Mouse (Mus musculus) myocyte (in vitro differentiated cells): Measurements from ENCODE around the gene Sgpp1. TPM values are rescaled to one million over a fixed set of nuclear protein-coding genes. Genes with fewer than 3 reads are reported as not detected.

Experiments
- H3K27me3 ChIP-seq: one replicate; pipeline ENCODE4 v1.6.1; 2011; ENCODE audit not compliant: control insufficient read depth, insufficient read depth, insufficient read length
- H3K36me3 ChIP-seq: one replicate; pipeline ENCODE4 v1.6.1; 2011; ENCODE audit not compliant: control insufficient read depth, insufficient read depth
- H3K4me2 ChIP-seq: one replicate; pipeline ENCODE4 v1.6.1; 2011; ENCODE audit warnings: low read depth, control low read depth
- H3K4me3 ChIP-seq: one replicate; pipeline ENCODE4 v1.5.1; 2011; ENCODE audit warnings: mild to moderate bottlenecking, control low read depth, moderate library complexity
- H3K79me2 ChIP-seq: one replicate; pipeline ENCODE4 v1.6.1; 2011; ENCODE audit not compliant: control insufficient read depth, insufficient read depth
- H3ac ChIP-seq: one replicate; pipeline ENCODE4 v1.6.1; 2011; ENCODE audit not compliant: control insufficient read depth, insufficient read length
- CEBPB ChIP-seq: IDR thresholded peaks from 2 replicates; pipeline ENCODE4 v1.6.1; 2011; ENCODE audit warnings: mild to moderate bottlenecking, moderate library complexity; ENCODE audit not compliant: poor library complexity, insufficient read depth, severe bottlenecking
- E2F4 ChIP-seq: IDR thresholded peaks from one replicate; pipeline ENCODE4 v1.6.1; 2011; ENCODE audit warnings: mild to moderate bottlenecking, control low read depth, moderate library complexity; ENCODE audit not compliant: insufficient read depth
- MAX ChIP-seq: IDR thresholded peaks from one replicate; pipeline ENCODE4 v1.6.1; 2011; ENCODE audit warnings: low read depth, mild to moderate bottlenecking, control low read depth
- MYOD1 ChIP-seq, 3 experiments: IDR thresholded peaks; one replicate each; pipeline ENCODE4 v1.6.1; 2011; ENCODE audit warnings: control low read depth in 2 of 3, low read depth in 2 of 3, mild to moderate bottlenecking in 2 of 3, moderate library complexity in 1 of 3; ENCODE audit not compliant: insufficient read length in 2 of 3, control insufficient read depth in 1 of 3
- MYOG ChIP-seq, 3 experiments: IDR thresholded peaks; one replicate each; pipeline ENCODE4 v1.6.1; 2011; ENCODE audit warnings: control low read depth in 2 of 3, low read depth in 2 of 3, mild to moderate bottlenecking in 2 of 3; ENCODE audit not compliant: insufficient read length in 2 of 3, control insufficient read depth in 1 of 3, insufficient read depth in 1 of 3
- POLR2A ChIP-seq: IDR thresholded peaks from one replicate; pipeline ENCODE4 v1.6.1; 2011; ENCODE audit warnings: low read depth, mild to moderate bottlenecking, control low read depth, moderate library complexity; ENCODE audit not compliant: insufficient read length
- POLR2AphosphoS2 ChIP-seq: IDR thresholded peaks from one replicate; pipeline ENCODE4 v1.6.1; 2011; ENCODE audit warnings: low read depth, control low read depth; ENCODE audit not compliant: insufficient read length
- REST ChIP-seq: IDR thresholded peaks from one replicate; pipeline ENCODE4 v1.6.1; 2011; ENCODE audit warnings: mild to moderate bottlenecking, control low read depth, moderate library complexity; ENCODE audit not compliant: insufficient read depth, insufficient read length
- SRF ChIP-seq: IDR thresholded peaks from one replicate; pipeline ENCODE4 v1.6.1; 2011; ENCODE audit warnings: low read depth; ENCODE audit not compliant: control insufficient read depth, insufficient read length
- TCF12 ChIP-seq: IDR thresholded peaks from one replicate; pipeline ENCODE4 v1.6.1; 2011; ENCODE audit warnings: mild to moderate bottlenecking, control low read depth; ENCODE audit not compliant: poor library complexity, insufficient read depth, severe bottlenecking
- TCF3 ChIP-seq: IDR thresholded peaks from one replicate; pipeline ENCODE4 v1.6.1; 2011; ENCODE audit warnings: low read depth, control low read depth; ENCODE audit not compliant: insufficient read length
- USF1 ChIP-seq: IDR thresholded peaks from one replicate; pipeline ENCODE4 v1.6.1; 2011; ENCODE audit warnings: low read depth, mild to moderate bottlenecking, control low read depth, moderate library complexity
- polyA plus RNA-seq: library from polyadenylated mRNA; unstranded; fragments of >200 nt; fragmentation: generic; extraction: Trizol; gene quantifications from one replicate; pipeline ENCODE4 v1.2.1, GENCODE M21; 2012; ENCODE audit warnings: missing spikeins

The Sgpp1 gene
- polyA plus RNA-seq: 4.9 TPM

DNA sequence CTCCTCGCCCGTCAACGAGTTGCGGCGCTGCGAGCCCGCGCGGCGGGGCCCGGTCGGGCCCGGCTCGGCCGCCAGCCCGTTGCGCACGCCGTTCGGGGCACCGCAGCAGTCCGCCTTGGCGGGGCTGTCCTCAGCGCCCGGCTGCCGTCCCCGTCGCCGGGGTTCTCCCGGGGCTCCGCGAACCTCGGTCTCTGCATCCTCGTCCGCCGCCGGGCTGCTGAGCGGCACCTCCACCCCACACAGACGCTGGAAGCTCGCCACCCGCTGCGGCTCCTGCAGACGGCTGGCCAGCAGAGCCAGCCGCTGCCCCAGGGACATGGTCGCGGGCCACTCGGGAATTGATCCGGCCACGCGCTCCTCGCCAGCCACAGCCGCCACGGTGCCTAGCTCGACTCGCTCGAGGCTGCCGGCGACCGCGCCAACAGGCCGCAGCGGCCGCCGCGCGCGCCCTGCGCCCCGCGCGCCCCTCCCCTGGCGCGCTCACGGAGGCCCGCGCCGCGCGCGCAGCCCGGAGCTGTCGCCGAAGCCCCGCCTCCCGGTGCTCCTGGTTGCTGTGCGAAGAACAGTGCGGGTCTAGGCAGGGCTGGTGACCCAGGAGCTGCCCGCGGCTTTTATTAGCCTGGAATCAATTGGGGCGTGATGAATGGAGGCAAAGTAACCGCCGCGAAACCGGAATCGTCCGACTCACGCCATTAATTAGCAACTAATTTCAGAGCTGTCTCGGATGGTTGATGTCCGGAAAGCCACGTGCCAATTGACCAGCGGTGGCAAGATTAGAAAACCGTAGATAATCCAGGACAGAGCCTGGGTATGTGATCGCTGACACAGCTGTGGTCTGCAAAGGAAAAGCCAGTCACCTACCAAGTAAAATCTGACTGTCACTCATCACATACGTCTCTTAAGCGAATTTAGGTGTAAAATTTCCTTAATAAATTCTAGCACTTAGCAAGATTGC is at the start of gene Sgpp1:
Gene Sgpp1, minus strand, starts transcription at position 484 of the 955 bp plus-strand sequence.
- Histone ChIP-seq H3K36me3 (no peaks in the 10 kb centered on the region), H3K4me2 (peak within 1 kb of the TSS; percentile 97), H3K27me3 (no peaks in the 10 kb centered on the region), H3K4me3 (peak within 1 kb of the TSS; percentile 55), H3ac (peak within 1 kb of the TSS; percentile 77), H3K79me2 (peaks cover 45% of the 10 kb centered on the region)
- TF ChIP-seq POLR2AphosphoS2: peak; percentile 86
- no peak for TF ChIP-seq SRF
- no peak for TF ChIP-seq REST
- TF ChIP-seq TCF12: no peak
- TF ChIP-seq CEBPB: no peak
- no peak for TF ChIP-seq E2F4
- TF ChIP-seq USF1: peak; percentile 32
- peak in 1 of 3 experiments; percentile 5 for TF ChIP-seq MYOD1 (IDR thresholded peaks at IDR 0.05; ENCODE audit: control insufficient read depth in 1 of 3, insufficient read length in 2 of 3, low read depth in 2 of 3)
- TF ChIP-seq MYOG (IDR thresholded peaks at IDR 0.05; ENCODE audit: control insufficient read depth in 1 of 3, insufficient read depth in 1 of 3, insufficient read length in 2 of 3, low read depth in 2 of 3): no peak
- peak; percentile 99 for TF ChIP-seq POLR2A
- TF ChIP-seq MAX: no peak

- Histone ChIP-seq H3K36me3 (no peaks in the 10 kb centered on the region), H3ac (no peak overlapping the region)
- no peak for TF ChIP-seq TCF12
- no peak for TF ChIP-seq USF1
- TF ChIP-seq REST: no peak
- TF ChIP-seq POLR2AphosphoS2: no peak
Observed at GRCm38 (mm10) chr12:75784271-75784751, 48.8 kb upstream of the Sgpp1 start.

GRCm38 (mm10) chr12:75781995-75782394 is 46.5 kb upstream of the Sgpp1 start:
- H3ac ChIP-seq: no peak overlapping the region
- TF ChIP-seq MAX: no peak
- no peak for TF ChIP-seq CEBPB
- TF ChIP-seq MYOD1 (IDR thresholded peaks at IDR 0.05; ENCODE audit: control insufficient read depth in 1 of 3, insufficient read length in 2 of 3, low read depth in 2 of 3): no peak
- no peak for TF ChIP-seq MYOG (IDR thresholded peaks at IDR 0.05; ENCODE audit: control insufficient read depth in 1 of 3, insufficient read depth in 1 of 3, insufficient read length in 2 of 3, low read depth in 2 of 3)
- no peak for TF ChIP-seq USF1
- no peak for TF ChIP-seq TCF3
- no peak for TF ChIP-seq E2F4
- TF ChIP-seq REST: no peak
- no peak for TF ChIP-seq POLR2AphosphoS2
- no peak for TF ChIP-seq TCF12
- TF ChIP-seq SRF: no peak
- no peak for TF ChIP-seq POLR2A
- H3K4me3 ChIP-seq: no peak overlapping the region
- peaks cover 22% of the 10 kb centered on the region for H3K27me3 ChIP-seq
- no peaks in the 10 kb centered on the region for H3K36me3 ChIP-seq
- H3K79me2 ChIP-seq: no peaks in the 10 kb centered on the region
- no peak overlapping the region for H3K4me2 ChIP-seq

More at GRCm38 (mm10) chr12:75784271-75784751, 48.8 kb upstream of the Sgpp1 start:
- Histone ChIP-seq H3K4me3 (no peak overlapping the region), H3K4me2 (no peak overlapping the region), H3K27me3 (peaks cover 22% of the 10 kb centered on the region), H3K79me2 (no peaks in the 10 kb centered on the region)

DNA sequence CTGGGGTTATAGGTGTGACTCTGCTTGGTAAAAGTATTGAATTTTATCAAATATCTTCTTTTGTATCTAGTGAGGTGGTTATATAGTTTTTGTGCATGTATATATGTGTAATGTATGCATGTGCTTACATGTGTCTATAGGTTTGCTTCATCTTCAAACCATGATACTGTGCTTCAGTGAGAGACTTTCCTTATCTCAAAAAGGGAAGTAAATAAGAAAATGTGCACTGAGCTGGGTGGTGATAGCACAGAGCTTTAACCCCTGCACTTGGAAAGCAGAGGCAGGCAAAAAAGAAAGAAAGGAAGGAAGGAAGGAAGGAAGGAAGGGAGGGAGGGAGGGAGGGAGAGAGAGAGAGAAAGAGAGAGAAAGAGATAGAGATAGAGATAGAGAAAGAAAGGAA is 45.9 kb upstream of the Sgpp1 start:
- Histone ChIP-seq H3K4me3 (no peak overlapping the region), H3K36me3 (no peaks in the 10 kb centered on the region), H3K4me2 (no peak overlapping the region), H3K79me2 (no peaks in the 10 kb centered on the region), H3K27me3 (peaks cover 22% of the 10 kb centered on the region), H3ac (no peak overlapping the region)
- TF ChIP-seq REST (no peak), SRF (no peak), TCF3 (no peak), MYOD1 (IDR thresholded peaks at IDR 0.05; ENCODE audit: control insufficient read depth in 1 of 3, insufficient read length in 2 of 3, low read depth in 2 of 3) (no peak), MYOG (IDR thresholded peaks at IDR 0.05; ENCODE audit: control insufficient read depth in 1 of 3, insufficient read depth in 1 of 3, insufficient read length in 2 of 3, low read depth in 2 of 3) (no peak), POLR2AphosphoS2 (no peak), TCF12 (no peak), POLR2A (no peak), USF1 (no peak), CEBPB (no peak), MAX (no peak), E2F4 (no peak)
